Mouse (Mus musculus) fibroblast of lung, adult 2 months (primary cell): ENCODE measurements at regions not wholly inside any gene's neighbourhood (a gene's known extent, or its start where the extent isn't known, plus 50 kb on each side); places are given as distances from the start of the nearest gene placed in this dataset.

Experiments
- DNase-seq: peaks from one replicate; pipeline ENCODE4 v3.0.0-alpha.2; 2011; ENCODE audit warnings: low read depth

DNA sequence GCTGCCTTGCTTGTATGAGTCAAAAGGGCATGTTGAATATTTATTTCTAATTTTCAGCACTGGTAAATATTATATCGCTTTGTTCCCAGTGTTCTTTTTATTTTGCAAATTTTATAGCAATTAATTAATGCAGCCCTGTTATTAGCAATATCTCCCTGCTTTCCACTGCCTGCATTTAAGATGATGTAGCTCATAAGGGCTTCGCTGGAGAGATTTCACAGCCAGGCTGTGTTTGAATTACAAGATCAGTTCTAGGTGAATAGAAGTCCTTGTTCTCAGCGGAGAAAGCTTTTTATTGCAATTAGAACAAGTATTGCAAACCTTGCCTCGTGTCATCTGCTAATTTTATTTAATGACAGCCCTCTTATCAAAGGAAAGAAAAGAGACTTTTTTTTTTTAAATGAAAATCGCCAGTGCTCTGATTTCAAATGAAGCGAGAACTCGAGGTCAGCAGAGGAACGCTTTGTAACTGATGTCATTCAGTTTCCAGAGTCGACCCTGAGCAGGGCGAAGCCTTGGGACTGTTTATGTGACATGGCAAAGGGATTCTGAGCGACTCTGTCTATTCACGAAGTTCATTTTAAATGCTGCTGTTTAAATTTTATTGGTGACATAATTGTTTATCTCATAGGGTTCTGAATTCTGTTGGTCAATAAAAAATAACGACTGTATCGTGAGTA lies 378.7 kb upstream of the Mki67 start:
- no peak for DNase-seq

DNA sequence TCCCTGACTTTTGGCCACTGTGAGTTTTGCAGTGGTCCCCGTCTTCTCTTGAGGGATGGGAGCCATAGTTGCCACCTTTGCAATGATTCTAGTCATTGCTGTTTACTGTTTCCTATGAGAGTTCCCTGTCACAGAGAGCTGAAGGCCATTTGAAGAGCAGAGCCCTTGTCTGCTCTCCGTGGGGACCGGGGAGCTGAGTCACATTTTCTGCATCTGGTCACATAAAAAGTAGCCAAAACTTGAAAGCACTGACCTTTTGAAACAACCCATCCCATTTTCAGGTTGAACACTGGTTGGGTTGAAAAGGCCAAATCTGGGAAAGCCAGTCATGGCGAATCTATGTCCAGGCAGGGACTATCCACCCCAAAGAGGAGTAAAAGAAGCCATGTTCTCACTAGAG lies 387.9 kb upstream of the Mki67 start:
- DNase-seq: no peak

DNA sequence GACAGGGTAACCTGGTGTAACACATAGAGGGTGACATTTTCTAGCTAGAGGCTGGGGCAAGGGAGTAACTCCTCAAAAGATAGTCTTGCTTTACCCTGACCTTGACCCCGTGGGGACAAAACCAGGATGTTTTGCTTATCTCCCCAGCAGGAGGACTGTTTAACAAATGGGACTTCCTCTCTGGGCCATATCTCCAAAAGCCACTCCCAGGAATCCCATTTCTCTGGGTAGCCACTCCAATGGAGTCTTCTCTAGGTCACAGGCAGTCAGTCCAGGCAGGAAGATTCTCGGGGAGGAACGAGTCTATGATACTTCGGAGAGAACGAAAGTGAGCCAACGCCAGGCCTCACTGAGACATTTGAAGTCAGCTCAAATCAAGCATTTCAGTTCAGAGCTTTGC lies 396.0 kb upstream of the Mki67 start:
- DNase-seq: no peak

DNA sequence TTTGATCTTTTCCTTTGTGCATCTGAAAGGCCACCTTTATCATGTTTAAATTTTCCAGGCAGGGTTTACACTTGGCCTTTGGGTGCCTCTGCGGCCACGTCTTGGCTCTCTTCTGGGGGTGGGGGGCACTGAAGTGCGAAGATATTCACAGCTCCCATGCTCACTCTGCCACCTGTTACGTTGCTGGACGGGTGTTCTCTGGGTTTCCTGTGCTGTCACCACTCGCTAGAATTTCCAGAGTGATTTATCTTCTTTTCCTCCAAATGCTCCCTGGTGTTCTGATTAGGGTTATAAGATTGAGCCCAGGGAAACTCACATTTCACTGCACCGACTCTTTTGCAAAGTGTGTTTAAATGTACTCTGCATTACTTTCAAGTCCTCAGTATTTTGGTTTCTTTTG lies 404.8 kb upstream of the Mki67 start:
- no peak for DNase-seq

DNA sequence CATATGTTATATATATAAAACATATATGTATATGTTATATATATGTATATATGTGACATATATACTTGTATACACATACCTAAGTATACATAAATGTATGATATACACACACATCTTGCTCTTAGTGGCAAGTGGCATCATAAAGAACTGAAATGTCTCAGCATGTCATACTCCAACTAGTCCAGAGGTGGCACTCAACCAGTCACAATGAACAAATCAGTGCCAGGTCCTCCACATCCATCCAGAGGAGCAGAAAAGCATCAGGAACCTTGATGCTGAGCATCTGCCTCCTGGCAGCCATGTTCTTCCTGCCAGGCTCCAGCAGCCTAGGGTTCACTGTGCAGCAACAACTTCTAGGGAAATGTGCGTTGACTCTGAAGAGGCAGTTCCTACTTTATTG lies 405.2 kb upstream of the Mki67 start:
- no peak for DNase-seq

DNA sequence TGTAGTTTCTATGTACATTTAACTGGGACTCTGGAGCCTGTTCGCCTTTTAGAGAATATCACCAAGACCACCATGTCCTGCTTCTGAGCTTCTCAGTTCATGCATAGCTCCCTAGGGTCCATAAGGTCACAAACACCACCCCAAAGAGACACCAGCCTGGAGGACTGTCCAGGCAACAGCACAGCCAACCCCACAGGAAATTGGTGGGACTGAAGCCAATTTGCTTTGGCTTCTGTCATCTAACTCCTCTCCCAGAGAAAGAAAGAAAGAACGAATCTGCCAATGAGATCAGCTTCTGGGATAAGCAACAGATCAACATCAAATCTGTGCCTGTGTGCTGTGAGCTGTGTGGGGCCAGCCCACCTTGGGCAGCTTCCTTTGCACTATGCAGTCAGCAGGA lies 408.6 kb upstream of the Mki67 start:
- DNase-seq: no peak

DNA sequence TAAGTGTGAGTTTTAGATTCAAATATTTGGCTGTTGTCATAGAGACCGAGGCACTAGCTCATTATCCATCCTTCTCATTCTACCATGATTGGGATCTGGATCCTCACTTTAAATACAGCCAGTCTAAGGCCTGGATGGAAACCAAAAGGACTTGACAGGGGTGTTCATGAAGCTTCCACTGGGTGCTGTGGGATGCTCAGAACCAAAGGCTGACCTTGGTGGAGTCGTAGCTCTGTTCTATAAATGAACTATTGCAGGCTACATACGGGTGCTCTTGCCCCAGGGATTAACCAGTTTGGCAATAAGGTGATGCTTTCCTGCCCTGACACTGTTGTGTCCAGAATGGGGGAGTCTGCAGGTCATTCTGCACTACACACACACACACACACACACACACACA lies 410.2 kb upstream of the Mki67 start:
- no peak for DNase-seq

DNA sequence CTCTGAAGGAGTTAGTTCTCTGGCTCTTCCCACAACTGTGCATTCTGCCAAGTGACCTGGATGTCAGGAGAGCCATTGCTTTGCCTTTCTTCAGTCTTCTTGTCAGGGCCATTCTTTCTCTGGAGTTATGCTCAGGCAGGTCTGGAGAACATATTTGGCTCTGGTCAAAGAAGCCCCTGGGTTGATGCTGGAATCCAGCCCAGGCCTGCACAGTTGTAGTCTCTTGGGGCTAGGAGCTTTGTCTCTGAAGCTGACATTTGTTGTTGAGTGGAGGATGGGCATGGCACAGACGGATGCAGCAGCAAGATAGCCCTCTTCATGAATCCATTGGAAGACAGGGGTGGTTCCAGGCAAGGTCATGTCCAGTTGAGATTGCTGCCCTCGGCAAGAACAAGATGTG lies 411.4 kb upstream of the Mki67 start:
- no peak for DNase-seq

DNA sequence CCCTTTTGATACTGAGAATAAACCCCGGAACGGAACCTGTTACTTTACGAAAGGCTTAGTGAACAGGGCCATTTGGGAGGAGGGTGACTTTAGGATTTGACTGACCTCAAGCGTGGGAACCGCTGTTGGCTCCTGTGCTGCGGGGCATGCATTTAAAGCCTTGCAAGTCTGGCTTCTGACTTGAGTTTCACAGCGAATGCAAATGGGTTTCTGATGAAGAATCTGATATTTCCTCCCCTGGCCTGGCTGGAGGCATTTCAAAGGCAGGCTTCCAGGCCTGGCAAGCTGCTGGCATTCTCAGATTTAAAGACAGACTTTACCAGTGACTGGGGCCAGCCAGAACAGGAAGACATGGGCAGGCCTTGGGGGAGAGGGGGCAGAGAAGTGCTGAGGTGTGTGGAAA lies 413.6 kb upstream of the Mki67 start:
- DNase-seq: peak; percentile 39

DNA sequence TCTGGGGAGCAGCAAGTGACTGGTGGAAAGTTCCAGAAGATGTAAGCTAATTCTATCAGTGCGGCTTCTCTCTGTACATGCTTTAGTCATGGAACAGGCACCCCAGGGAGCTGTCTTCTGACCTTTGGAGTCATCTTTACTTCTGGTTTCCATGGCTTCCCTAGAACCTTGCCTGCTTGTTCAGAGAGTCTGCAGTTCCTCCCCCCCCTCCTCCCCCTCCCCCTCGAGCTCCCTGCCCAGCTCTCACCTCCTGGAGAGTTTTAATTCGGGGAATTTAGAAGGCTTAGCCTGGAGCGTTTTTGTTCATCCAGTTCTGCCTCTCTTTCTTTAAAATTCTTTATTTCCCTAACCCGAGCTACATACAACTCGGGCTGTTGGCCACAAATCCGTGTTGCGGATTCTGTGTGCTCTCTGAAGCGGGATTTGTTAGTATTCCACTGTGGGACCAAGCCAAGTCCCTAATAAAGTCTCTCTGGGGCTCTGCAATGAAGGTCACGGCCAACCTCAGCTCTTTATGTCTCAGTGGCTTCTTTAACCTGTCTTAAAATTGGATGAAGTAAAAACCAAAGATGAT lies 414.6 kb upstream of the Mki67 start:
- DNase-seq: no peak

DNA sequence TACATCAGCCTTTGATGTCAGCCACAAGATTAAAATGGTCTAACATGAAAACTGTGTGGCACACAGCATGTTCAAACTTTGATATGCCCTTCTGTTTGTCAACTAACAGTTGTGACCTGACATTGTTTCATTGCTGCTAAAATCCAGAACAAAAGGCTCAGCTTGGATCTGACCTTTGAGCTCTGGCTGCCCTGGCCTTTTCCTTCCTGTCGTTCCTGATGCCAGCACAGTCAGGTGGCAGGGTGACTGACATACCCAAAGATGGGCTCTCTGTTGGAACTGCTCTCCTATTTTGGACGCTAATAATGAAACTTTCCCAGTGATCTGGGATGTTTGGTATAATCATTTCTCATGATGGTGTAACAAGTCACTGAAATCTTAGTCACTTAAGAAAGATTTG lies 416.8 kb upstream of the Mki67 start:
- DNase-seq: no peak

DNA sequence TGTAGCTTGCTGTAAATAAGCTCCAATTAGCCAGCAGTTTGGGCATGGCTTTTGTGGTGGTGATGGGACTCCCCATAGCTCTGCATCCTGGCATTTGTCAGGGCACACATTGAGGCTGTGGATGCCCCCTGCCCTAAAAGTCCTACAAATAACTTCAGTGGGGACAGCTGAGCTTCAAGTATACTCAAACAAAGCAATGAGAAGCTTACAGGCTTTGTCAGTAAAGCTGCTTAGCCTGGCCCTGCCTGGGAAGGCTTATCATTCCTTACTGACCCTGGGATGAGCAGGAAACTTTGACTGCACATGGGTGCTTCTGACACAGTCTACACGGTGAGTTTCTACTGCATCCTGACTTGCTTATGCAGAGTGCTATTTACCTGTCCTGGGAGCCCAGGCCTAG lies 420.5 kb upstream of the Mki67 start:
- DNase-seq: no peak

DNA sequence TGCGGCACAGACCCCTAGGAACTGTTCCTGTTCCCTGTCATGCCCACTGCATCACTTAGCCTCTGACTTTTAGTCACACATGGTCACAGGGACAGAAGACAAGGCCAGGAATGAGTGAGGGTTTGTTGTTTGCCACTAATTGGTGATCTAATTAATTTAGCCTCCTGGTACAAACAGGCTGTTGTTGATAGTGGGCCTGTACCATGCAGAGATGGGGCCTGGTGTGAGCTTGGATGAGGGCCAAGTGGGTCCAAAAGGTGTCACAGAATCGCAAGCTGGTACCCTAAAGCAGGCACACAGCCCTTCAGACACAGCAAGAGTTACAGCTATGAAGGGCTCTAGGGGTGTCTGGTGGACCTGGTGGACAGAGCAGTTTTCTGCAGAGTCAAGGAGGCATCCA lies 421.2 kb upstream of the Mki67 start:
- no peak for DNase-seq

DNA sequence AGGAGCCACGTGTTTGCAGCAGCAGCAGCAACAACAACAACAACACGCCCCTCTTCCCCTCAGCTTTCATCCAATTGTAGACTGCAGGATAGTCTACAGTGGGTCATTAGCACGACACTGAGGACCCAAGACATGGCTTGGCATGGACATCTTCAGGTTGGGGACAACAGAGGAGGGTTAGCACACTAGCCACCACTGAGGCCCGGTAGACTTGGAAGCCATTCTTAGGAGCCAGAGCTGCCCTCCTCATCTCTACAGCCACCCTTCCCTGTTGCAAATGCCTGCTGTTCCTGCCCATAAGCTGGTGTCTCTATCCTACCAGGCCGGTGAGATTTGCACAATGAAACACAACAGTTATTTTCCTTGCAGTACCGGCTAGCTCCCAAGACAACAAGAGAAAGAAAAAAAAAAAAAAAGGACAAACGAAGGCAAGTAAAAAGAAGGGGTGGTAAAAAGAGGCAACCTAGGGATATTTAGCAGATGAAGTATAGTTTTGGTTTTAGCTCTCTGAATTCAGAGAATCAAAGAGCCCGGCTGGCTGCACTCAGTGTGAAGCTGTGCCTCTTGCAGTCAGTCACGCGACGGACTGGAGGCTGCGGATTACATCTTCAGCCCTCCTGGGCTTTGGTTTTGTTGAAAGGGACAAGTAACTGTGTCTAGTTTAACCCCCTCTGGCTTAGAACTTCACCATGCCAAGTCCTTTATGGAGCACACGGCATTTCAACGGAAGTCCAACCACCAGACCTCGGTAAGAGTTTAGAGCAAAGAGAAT lies 421.9 kb upstream of the Mki67 start:
- DNase-seq: no peak

DNA sequence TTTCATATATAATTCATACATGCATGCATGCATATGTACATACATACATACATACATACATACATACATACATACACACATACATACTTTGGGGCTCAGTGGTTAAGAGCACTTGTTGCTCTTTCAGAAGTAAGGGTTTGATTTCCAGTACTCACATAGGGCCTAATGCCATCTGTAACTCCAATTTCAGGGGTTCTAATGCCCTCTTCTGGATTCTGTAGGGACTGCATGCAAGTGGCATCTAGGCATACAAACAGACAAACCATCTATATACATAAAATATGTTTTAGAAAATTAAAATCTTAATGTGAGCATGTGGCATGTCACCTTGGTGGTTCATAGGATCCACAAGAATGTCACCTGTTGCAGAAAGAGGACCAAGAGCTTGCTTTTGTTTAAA lies 426.7 kb upstream of the Mki67 start:
- no peak for DNase-seq

DNA sequence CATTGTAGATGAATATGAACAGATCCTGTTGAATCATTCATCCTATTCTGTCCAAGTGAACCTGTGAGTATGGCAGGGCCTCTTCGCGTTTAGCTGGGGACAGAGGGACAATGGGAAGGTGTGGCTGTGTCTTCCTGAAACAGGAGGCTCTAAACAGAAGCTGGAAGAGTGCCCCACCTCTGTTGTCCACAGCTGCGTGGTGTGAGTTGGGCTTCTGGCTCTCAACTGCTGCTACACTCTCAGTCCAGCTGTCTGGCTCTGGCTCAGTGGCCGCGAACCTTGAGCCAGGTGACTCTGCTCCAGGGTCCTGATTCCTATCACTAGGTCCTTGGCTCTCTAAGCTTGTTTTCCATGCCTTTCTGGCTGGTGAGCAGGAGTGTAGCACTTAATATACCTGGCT lies 434.0 kb upstream of the Mki67 start:
- no peak for DNase-seq

DNA sequence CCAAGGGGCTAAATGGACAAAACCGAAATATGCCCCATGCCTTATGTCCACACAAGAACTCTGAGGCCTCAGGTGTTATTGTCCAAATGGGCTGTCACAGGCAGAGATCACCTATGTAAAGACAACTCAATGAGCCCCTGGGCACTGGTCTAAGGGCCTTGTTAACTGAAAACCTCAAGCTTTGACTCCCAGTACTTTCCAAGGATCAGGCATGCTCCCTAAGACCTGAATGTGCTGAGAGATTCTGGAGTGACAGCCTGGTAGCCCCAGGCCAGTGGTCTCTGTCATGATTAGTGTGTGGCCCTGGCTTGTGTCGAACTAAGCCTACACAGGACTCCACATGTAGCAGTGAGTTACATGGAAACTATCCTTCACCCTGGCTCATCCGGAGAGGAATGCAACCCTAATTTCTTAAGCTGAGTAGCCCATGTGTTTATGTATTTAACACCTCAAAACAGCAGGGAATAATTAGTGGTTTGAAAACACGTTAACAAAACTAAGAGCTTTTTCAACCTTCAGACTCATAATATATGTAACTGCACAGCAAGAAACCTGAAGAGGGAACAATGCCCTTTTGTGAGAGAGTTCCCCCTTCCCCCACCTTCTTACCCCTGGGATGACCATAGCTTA lies 435.3 kb upstream of the Mki67 start:
- no peak for DNase-seq

DNA sequence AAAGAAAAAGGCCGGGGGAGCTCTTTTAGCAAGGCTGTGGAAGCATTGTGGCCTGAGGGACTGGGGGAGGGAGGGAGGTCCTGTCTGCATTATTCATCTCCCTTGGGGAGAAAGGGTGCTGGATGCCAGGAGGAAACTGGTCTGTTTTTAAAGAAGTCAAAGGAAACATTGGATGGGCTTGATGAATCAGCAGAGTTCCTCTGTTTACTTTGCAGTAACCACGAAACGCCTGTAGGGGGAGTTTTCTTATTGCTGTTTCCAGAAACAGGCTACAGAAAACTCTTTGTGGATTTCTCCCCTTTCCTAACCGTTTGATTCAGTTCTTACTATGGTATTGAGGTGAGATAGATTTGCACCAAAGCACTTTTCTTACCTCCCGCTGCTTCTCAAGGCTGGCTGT lies 436.3 kb upstream of the Mki67 start:
- peak; percentile 25 for DNase-seq

DNA sequence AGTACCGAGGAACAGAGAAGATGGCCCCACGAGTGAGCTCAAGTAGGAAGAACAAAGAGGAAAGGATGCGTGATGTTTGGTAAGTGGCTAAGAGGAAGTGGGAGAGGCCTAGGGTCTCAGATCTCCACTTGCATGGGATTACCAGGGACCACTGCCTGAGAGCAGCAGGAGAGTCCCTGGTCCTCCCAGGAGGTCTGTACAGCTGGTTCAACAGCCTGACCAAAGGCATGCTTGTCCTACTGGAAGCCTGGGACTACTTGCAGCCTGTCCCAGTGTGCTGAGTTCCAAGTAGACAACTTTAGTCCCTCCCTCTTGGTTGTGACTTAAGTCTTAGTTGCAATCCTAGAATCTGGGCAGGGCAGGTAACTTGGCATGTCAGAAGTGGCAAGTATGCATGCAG lies 437.5 kb upstream of the Mki67 start:
- DNase-seq: no peak

DNA sequence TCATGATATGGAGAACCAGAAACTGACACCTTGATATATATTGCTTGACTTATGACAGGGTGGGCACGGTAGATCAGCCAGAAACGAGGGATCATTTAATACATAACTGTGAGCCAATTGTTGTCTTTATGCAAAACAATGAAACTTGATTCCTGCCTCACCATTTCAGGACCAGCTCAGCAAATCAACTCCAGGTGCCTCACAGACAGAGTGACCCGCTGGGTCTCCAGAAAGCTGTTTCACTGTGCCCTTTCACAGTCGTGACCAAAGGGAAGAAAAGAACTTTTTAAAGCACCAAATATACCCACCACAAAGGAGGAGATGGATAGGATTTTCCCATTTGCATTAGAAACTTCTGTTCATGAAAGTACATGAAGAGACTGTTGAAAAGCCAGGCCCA lies 443.0 kb upstream of the Mki67 start:
- no peak for DNase-seq

DNA sequence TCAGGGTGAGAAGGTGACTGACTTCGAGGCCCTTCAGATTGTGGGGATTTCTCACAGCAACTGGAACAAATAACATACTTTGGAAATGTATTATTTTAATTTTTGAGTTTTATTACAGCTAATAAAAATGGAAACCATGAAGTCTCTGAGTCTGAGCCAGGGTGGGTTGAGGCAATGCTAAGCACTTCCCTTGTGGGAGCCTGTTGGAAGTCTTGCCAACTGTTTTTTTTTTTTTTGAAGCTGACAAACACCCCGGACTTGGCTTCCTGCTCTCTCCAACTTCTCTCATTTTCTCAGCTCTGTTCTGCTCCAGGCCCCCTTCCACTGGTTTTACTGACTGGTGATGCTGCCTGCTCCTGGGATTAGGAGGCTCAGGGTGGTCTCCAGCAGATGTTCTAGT lies 445.4 kb upstream of the Mki67 start:
- no peak for DNase-seq

DNA sequence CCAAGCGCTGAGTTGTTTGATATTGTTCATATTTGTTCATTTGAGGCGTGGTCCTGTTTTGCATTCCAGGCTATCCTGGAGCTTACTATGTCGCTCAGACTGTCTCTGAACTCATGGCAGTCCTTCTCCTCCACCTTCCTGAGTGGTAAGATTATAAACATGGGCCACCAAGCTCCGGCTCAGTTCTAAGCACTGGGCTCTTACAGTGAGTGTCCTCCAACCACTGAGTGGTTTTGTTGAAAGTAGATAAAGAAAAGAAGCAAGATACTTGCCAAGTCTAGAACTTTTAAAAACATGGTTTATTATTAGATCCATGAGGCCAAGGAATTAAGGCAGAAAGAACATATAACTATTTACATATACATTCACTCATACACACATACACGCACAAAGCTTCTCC lies 448.7 kb upstream of the Mki67 start:
- no peak for DNase-seq

DNA sequence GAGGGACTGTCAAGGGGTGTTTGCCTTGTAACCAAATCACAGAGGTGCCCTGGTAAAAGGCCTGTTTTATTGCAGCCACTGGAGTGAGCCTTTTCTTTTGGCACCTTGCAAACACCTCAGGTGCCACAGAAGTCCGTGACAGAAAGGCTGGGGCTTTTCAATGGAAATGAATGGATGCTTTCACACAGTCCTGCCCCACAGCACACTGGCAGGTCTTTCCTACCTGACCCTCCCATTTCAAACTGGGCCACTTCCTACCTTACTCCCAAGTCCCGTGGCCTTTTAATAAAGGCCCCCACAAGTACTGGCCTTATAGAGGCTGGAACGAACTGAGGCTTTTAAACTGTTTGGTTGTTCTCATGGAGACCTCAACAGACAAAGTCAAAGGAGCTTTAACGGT lies 453.1 kb upstream of the Mki67 start:
- DNase-seq: no peak
